Mouse (Mus musculus) cortical plate, adult 2 months (tissue): ENCODE data around the gene Scn3b.

Experiments used
- CTCF ChIP-seq: fragments of 200-500 bp; IDR thresholded peaks from 2 replicates; pipeline ENCODE4 v1.5.1; 2011; ENCODE audit warnings: mild to moderate bottlenecking, control low read depth, low read length; ENCODE audit not compliant: insufficient read depth; ENCODE audit errors: extremely low read depth
- POLR2A ChIP-seq: fragments of 200-500 bp; IDR thresholded peaks from 2 replicates; pipeline ENCODE4 v1.6.1; 2011; ENCODE audit warnings: mild to moderate bottlenecking, low read length, control low read depth; ENCODE audit not compliant: insufficient read depth; ENCODE audit errors: extremely low read depth

DNA sequence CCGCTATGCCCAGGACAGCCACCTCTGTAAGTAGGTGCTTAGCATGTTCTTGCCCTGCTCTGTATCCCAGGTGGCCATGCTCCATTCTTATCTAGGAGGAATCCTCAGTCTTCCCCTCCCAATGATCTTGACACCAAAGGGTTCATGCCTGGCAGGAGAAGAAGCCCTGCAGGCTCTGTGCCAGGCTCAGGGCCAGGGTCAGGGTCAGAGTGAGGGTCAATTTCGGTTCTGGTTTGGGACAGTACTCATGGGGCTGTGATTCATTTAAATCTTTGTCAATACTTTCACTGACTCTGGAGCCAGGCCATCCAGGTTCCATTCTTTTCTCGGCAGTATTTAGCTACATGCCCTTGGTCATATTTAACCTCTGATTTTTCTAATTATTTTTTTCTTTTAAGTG is 8.7 kb downstream of the Scn3b start:
- TF ChIP-seq CTCF, result no peak
- no peak for TF ChIP-seq POLR2A
